Mouse (Mus musculus) hindbrain, embryonic 12.5 days (tissue): ENCODE measurements around the gene Anp32e. TPM values are rescaled to one million over a fixed set of nuclear protein-coding genes. Genes with fewer than 3 reads are reported as not detected.

Experiments
- polyA plus RNA-seq: library from polyadenylated mRNA; unstranded; fragments of >200 nt; fragmentation: Nextera tagmentation; extraction: Ambion mirVana; gene quantifications from 2 replicates; pipeline ENCODE4 v1.2.1, GENCODE M21; 2016

Anp32e gene
- polyA plus RNA-seq, 1 experiment from 2014 or later: 265 TPM

Other genes starting within 250 kb of the Anp32e start
- gene Adamtsl4, start 241.3 kb upstream of the Anp32e start, polyA plus RNA-seq: 0.65 and 1.2 TPM in 2 replicates
- 12.6 and 13.2 TPM in 2 replicates for gene Ecm1, start 189.7 kb upstream of the Anp32e start, polyA plus RNA-seq
- 39.5 and 45.9 TPM in 2 replicates for gene Tars2, start 169.0 kb upstream of the Anp32e start, polyA plus RNA-seq
- 28.3 and 29.6 TPM in 2 replicates for gene Rprd2, start 110.4 kb upstream of the Anp32e start, polyA plus RNA-seq
- gene Prpf3, start 73.4 kb upstream of the Anp32e start, polyA plus RNA-seq: 52.5 and 56.9 TPM in 2 replicates
- gene Mrps21, start 57.7 kb upstream of the Anp32e start, polyA plus RNA-seq: 309 and 346 TPM in 2 replicates
- 4.0 and 7.7 TPM in 2 replicates for gene Ciart, start 47.0 kb upstream of the Anp32e start, polyA plus RNA-seq
- 9.2 and 12.1 TPM in 2 replicates for gene BC028528, start 37.2 kb upstream of the Anp32e start, polyA plus RNA-seq
- gene Aph1a, start 35.3 kb upstream of the Anp32e start, polyA plus RNA-seq: 32.4 and 36.8 TPM in 2 replicates
- gene Car14, start 24.6 kb upstream of the Anp32e start, polyA plus RNA-seq: 12.8 and 13.8 TPM in 2 replicates
- 77.4 and 79.3 TPM in 2 replicates for gene Plekho1, start 66.8 kb downstream of the Anp32e start, polyA plus RNA-seq
- 45.4 and 48.3 TPM in 2 replicates for gene Vps45, start 129.2 kb downstream of the Anp32e start, polyA plus RNA-seq
- 17.3 and 18.2 TPM in 2 replicates for gene Otud7b, start 175.3 kb downstream of the Anp32e start, polyA plus RNA-seq
- gene Mtmr11, start 232.8 kb downstream of the Anp32e start, polyA plus RNA-seq: 20.8 and 23.0 TPM in 2 replicates
- gene Sf3b4, start 243.1 kb downstream of the Anp32e start, polyA plus RNA-seq: 164 and 170 TPM in 2 replicates